Mouse (Mus musculus): ENCODE results near the gene Ccr7. TPM values are rescaled to one million over a fixed set of nuclear protein-coding genes. Genes with fewer than 3 reads are reported as not detected.

Gene Ccr7
- total and polyA plus RNA-seq, 2 experiments from 2014 or later, result not detected

DNA sequence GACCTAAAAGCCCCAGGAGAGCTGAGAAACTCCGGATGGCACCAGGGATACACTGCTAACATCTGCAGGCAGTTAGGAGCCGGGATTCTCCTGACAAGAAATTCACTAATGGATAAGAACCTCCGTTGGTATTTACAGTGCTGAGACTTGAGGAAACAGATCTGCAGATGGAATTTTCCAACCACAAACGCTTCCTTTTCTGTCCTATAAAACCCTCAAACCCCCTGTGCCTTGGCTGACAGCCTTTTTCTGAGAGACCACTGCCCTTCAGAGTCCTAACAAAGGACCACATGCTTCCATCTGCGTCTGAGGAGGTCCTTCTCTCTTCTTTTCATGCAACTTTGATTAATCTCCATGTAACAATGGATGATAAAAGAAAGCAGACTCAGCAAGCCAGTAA is 6.8 kb upstream of the Ccr7 start:
- Histone ChIP-seq H3K4me2 (ENCODE audit: low read depth, low read length, poor library complexity, severe bottlenecking) (no peak overlapping the region), H3K4me1 (ENCODE audit: insufficient read depth, low read length) (no peaks in the 10 kb centered on the region), H3K27ac (ENCODE audit: low read depth, low read length) (no peak overlapping the region), H3K9me3 (ENCODE audit: low read length) (no peaks in the 10 kb centered on the region), H3K4me3 (ENCODE audit: low read depth, low read length) (no peak overlapping the region), H3K9ac (replicated peaks; ENCODE audit: low read length, poor library complexity, severe bottlenecking) (no peak overlapping the region), H3K27me3 (ENCODE audit: insufficient read depth, low read length) (no peaks in the 10 kb centered on the region), H3K36me3 (ENCODE audit: insufficient read depth, low read length) (no peaks in the 10 kb centered on the region)
- DNase-seq (ENCODE audit: low spot score) (no peak), ATAC-seq (ENCODE audit: low FRiP score) (no peak)
- 63% methylated on average over 5 of the region's 5 CpGs for WGBS
- TF ChIP-seq CTCF (IDR thresholded peaks at IDR 0.05), result no peak

DNA sequence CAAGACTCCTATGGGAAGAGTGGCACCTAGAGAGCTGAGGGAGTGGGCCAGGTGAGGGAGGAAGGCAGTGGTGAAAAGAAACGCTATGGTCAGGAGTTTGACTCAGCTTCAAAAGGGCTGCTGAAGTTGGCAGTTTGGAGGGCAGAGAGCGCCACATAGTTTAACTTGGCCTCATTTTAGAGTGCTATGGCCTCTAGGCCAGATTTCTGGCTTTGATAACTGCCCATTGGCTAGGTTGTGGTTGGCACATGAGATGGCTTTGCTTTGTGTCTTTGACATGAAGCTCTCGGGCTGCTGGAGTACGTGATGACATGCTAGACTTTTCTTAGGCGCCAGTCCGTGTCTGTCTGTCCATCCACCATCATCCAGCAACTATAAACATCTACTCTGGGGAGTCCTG is 5.4 kb upstream of the Ccr7 start:
- H3K36me3 ChIP-seq (ENCODE audit: insufficient read depth, low read length), result no peaks in the 10 kb centered on the region
- H3K27ac ChIP-seq (ENCODE audit: low read depth, low read length), result no peak overlapping the region
- no peaks in the 10 kb centered on the region for H3K9me3 ChIP-seq (ENCODE audit: low read length)
- no peak for ATAC-seq (ENCODE audit: low FRiP score)
- no peak overlapping the region for H3K9ac ChIP-seq (replicated peaks; ENCODE audit: low read length, poor library complexity, severe bottlenecking)
- no peaks in the 10 kb centered on the region for H3K4me1 ChIP-seq (ENCODE audit: insufficient read depth, low read length)
- H3K4me3 ChIP-seq (ENCODE audit: low read depth, low read length), result no peak overlapping the region
- no peak for DNase-seq (ENCODE audit: low spot score)
- no peaks in the 10 kb centered on the region for H3K27me3 ChIP-seq (ENCODE audit: insufficient read depth, low read length)
- no peak for TF ChIP-seq CTCF (IDR thresholded peaks at IDR 0.05)
- H3K4me2 ChIP-seq (ENCODE audit: low read depth, low read length, poor library complexity, severe bottlenecking), result no peak overlapping the region
- 90% methylated on average over 6 of the region's 6 CpGs for WGBS

DNA sequence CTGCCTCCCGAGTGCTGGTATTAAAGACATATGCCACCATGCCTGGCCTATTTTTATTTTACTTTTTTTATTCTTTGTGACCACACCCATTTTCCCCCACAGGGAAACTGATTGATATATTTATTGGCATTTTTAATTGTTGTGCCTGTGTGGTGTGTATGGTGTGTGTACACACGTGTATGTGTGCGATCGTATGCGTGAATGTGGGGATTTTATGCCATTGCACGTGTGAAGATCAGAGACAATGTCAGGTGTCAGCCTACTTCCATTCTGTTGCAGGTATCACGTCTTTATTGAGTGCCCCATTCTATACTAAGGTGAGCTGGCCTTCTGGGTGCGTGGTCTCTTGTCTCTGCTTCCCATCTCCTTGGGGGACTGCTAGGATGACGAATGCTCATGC is 940 bp upstream of the Ccr7 start:
- no peak overlapping the region for H3K9ac ChIP-seq (replicated peaks; ENCODE audit: low read length, poor library complexity, severe bottlenecking)
- H3K27me3 ChIP-seq (ENCODE audit: insufficient read depth, low read length), result no peaks in the 10 kb centered on the region
- H3K9me3 ChIP-seq (ENCODE audit: low read length), result no peaks in the 10 kb centered on the region
- no peak for DNase-seq (ENCODE audit: low spot score)
- no peaks in the 10 kb centered on the region for H3K4me1 ChIP-seq (ENCODE audit: insufficient read depth, low read length)
- WGBS, result 86% methylated on average over 9 of the region's 9 CpGs
- H3K36me3 ChIP-seq (ENCODE audit: insufficient read depth, low read length), result no peaks in the 10 kb centered on the region
- no peak overlapping the region for H3K4me2 ChIP-seq (ENCODE audit: low read depth, low read length, poor library complexity, severe bottlenecking)
- ATAC-seq (ENCODE audit: low FRiP score), result no peak
- TF ChIP-seq CTCF (IDR thresholded peaks at IDR 0.05), result no peak
- no peak overlapping the region for H3K27ac ChIP-seq (ENCODE audit: low read depth, low read length)
- H3K4me3 ChIP-seq (ENCODE audit: low read depth, low read length), result no peak overlapping the region

DNA sequence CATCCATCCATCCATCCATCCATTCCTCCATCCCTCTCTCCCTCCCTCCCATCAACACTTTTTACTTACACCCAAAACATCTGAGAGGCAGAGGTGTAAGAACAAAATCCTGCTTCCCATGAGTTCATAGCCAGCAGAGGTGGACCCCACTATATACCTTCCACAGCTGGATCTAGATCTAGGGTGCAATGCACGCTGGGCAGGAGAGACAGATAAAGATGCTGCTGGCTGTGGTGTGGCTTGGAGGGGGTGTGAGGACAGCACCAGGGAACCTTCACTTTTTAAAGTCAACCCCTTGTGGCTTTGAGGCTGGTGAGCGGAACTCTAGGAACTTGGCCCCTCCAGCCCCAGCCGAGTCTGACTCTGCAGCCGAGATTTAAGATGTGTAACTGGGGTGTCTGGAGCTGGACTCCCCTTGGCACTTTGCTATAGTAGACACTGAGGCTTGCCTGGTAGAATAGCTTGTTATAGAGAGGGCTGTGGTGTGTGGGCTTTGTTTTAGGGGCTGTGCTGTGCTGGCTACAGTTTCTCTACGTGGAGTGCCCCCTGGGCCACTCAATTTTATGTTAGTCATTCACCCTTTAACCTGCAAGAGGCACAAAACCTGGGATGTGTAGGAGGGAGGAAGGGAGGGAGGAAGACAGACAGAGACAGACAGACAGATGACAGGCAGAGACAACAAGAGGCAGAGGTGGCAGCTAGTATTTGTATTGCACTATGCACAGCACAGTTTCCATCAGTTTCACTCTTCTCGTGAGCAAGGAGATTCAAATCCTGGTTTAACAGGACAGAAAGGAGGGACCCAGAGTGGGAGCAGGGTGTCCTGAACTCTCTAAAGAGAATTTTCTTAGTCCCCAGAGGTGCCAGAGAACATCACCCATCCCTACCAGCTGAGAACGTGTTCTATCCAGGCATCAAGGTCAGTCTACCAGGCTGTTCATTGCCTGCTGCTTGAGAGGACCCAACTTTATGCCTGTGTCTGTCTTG is 817 bp downstream of the Ccr7 start:
- no peak overlapping the region for H3K9ac ChIP-seq (replicated peaks; ENCODE audit: low read length, poor library complexity, severe bottlenecking)
- H3K9me3 ChIP-seq (ENCODE audit: low read length), result no peaks in the 10 kb centered on the region
- H3K4me2 ChIP-seq (ENCODE audit: low read depth, low read length, poor library complexity, severe bottlenecking), result no peak overlapping the region
- TF ChIP-seq CTCF (IDR thresholded peaks at IDR 0.05), result no peak
- ATAC-seq (ENCODE audit: low FRiP score) (no peak), DNase-seq (ENCODE audit: low spot score) (no peak)
- H3K36me3 ChIP-seq (ENCODE audit: insufficient read depth, low read length), result no peaks in the 10 kb centered on the region
- no peak overlapping the region for H3K4me3 ChIP-seq (ENCODE audit: low read depth, low read length)
- H3K27me3 ChIP-seq (ENCODE audit: insufficient read depth, low read length), result no peaks in the 10 kb centered on the region
- WGBS, result 79% methylated on average over 7 of the region's 7 CpGs
- H3K4me1 ChIP-seq (ENCODE audit: insufficient read depth, low read length), result no peaks in the 10 kb centered on the region
- H3K27ac ChIP-seq (ENCODE audit: low read depth, low read length), result no peak overlapping the region

DNA sequence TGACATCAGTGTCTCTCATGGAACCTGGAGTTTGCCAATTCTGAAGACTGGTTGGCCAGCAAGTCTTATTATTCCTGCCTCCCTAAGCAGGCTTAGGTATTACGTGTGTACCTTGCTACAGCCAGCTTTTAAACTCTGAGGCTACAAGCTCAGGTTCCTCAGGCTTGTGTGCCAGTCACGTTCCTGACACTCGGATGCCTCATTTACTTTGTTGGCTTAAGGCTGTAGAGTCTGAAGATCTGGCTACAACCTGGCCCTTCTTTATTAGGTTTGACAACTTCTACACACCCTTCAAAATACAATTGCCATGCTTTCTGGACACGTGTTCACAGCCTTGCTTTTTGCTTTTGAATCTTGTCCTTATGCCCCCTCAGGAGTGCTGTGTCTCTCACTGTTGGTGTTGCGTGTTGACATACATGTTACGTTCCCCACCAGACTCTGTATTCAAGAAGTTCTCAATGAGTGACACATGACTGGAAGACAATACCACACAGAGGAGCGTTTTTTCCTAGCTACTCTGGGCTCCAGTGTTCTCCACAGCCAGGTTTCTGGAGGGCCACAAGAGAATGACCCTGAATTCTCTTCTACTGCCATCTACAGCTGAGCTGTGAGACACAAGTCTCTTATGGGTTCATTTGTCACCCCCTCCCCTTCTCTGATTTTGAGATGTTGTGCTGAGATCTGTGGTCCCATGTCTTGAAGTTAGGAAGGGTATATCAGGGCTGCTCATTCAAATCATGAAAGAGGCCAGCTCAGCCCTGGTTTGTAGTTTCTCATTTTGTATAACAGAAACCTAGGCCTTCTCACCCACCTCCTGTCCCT is 2.3 kb downstream of the Ccr7 start:
- ATAC-seq (ENCODE audit: low FRiP score), result no peak
- Histone ChIP-seq H3K4me2 (ENCODE audit: low read depth, low read length, poor library complexity, severe bottlenecking) (no peak overlapping the region), H3K9ac (replicated peaks; ENCODE audit: low read length, poor library complexity, severe bottlenecking) (no peak overlapping the region), H3K4me1 (ENCODE audit: insufficient read depth, low read length) (no peaks in the 10 kb centered on the region), H3K27me3 (ENCODE audit: insufficient read depth, low read length) (no peaks in the 10 kb centered on the region), H3K27ac (ENCODE audit: low read depth, low read length) (no peak overlapping the region), H3K36me3 (ENCODE audit: insufficient read depth, low read length) (no peaks in the 10 kb centered on the region), H3K4me3 (ENCODE audit: low read depth, low read length) (no peak overlapping the region), H3K9me3 (ENCODE audit: low read length) (no peaks in the 10 kb centered on the region)
- WGBS, result 80% methylated on average over 7 of the region's 7 CpGs
- no peak for TF ChIP-seq CTCF (IDR thresholded peaks at IDR 0.05)
- DNase-seq (ENCODE audit: low spot score), result no peak
